Mouse (Mus musculus) c-Kit-positive CD71-positive TER-119-negative erythroid progenitor cells, embryonic 14.5 days (primary cell): ENCODE results near the gene Plppr2.

Source experiments
- DNase-seq: peaks from one replicate; pipeline ENCODE4 v3.0.0-alpha.2; 2013; ENCODE audit warnings: low read depth

Gene Plppr2

GRCm38 (mm10) chr9:21961366-21961980 lies 24.6 kb downstream of the Plppr2 start:
- DNase-seq, result no peak

- DNase-seq, result no peak
Measured at GRCm38 (mm10) chr9:21962010-21962409, 25.2 kb downstream of the Plppr2 start.

GRCm38 (mm10) chr9:21962416-21963059 lies 25.7 kb downstream of the Plppr2 start:
- peak; percentile 98 for DNase-seq

GRCm38 (mm10) chr9:21963417-21963816 lies 26.6 kb downstream of the Plppr2 start, which contains the start of gene Epor:
Gene Epor (minus strand): TSS chr9:21963506.
- peak; percentile 68 for DNase-seq

- no peak for DNase-seq
Measured at GRCm38 (mm10) chr9:21968883-21969282, 32.0 kb downstream of the Plppr2 start.

GRCm38 (mm10) chr9:21969304-21969703 lies 32.5 kb downstream of the Plppr2 start:
- no peak for DNase-seq

- DNase-seq, result no peak
Measured at GRCm38 (mm10) chr9:21976626-21977175, 39.9 kb downstream of the Plppr2 start.

- DNase-seq, result no peak
Measured at GRCm38 (mm10) chr9:21977331-21977730, 40.5 kb downstream of the Plppr2 start.

- DNase-seq, result no peak
Measured at GRCm38 (mm10) chr9:21977972-21978371, 41.1 kb downstream of the Plppr2 start.

GRCm38 (mm10) chr9:21978398-21979128 lies 41.7 kb downstream of the Plppr2 start:
- DNase-seq, result no peak

- DNase-seq, result no peak
Measured at GRCm38 (mm10) chr9:21983911-21984310, 47.1 kb downstream of the Plppr2 start.

GRCm38 (mm10) chr9:21987592-21988342 lies 50.9 kb downstream of the Plppr2 start:
- no peak for DNase-seq

- DNase-seq, result no peak
Measured at GRCm38 (mm10) chr9:21988421-21989101, 51.7 kb downstream of the Plppr2 start.

- DNase-seq, result no peak
Measured at GRCm38 (mm10) chr9:21989230-21990110, 52.6 kb downstream of the Plppr2 start, which contains the start of gene Rgl3. Gene Rgl3 (minus strand): TSS chr9:21989446.

GRCm38 (mm10) chr9:21992227-21992626 lies 55.4 kb downstream of the Plppr2 start:
- no peak for DNase-seq

- DNase-seq, result no peak
Measured at GRCm38 (mm10) chr9:21996178-21996867, 59.5 kb downstream of the Plppr2 start.
